Mouse (Mus musculus) myocyte (in vitro differentiated cells): ENCODE data around the gene Gm11214.

ENCODE experiments used
- CEBPB ChIP-seq: IDR thresholded peaks from 2 replicates; pipeline ENCODE4 v1.6.1; 2011; ENCODE audit warnings: mild to moderate bottlenecking, moderate library complexity; ENCODE audit not compliant: poor library complexity, insufficient read depth, severe bottlenecking
- E2F4 ChIP-seq: IDR thresholded peaks from one replicate; pipeline ENCODE4 v1.6.1; 2011; ENCODE audit warnings: mild to moderate bottlenecking, control low read depth, moderate library complexity; ENCODE audit not compliant: insufficient read depth
- MAX ChIP-seq: IDR thresholded peaks from one replicate; pipeline ENCODE4 v1.6.1; 2011; ENCODE audit warnings: low read depth, mild to moderate bottlenecking, control low read depth
- MYOD1 ChIP-seq, 3 experiments: IDR thresholded peaks; one replicate each; pipeline ENCODE4 v1.6.1; 2011; ENCODE audit warnings: control low read depth in 2 of 3, low read depth in 2 of 3, mild to moderate bottlenecking in 2 of 3, moderate library complexity in 1 of 3; ENCODE audit not compliant: insufficient read length in 2 of 3, control insufficient read depth in 1 of 3
- MYOG ChIP-seq, 3 experiments: IDR thresholded peaks; one replicate each; pipeline ENCODE4 v1.6.1; 2011; ENCODE audit warnings: control low read depth in 2 of 3, low read depth in 2 of 3, mild to moderate bottlenecking in 2 of 3; ENCODE audit not compliant: insufficient read length in 2 of 3, control insufficient read depth in 1 of 3, insufficient read depth in 1 of 3
- POLR2A ChIP-seq: IDR thresholded peaks from one replicate; pipeline ENCODE4 v1.6.1; 2011; ENCODE audit warnings: low read depth, mild to moderate bottlenecking, control low read depth, moderate library complexity; ENCODE audit not compliant: insufficient read length
- POLR2AphosphoS2 ChIP-seq: IDR thresholded peaks from one replicate; pipeline ENCODE4 v1.6.1; 2011; ENCODE audit warnings: low read depth, control low read depth; ENCODE audit not compliant: insufficient read length
- REST ChIP-seq: IDR thresholded peaks from one replicate; pipeline ENCODE4 v1.6.1; 2011; ENCODE audit warnings: mild to moderate bottlenecking, control low read depth, moderate library complexity; ENCODE audit not compliant: insufficient read depth, insufficient read length
- TCF12 ChIP-seq: IDR thresholded peaks from one replicate; pipeline ENCODE4 v1.6.1; 2011; ENCODE audit warnings: mild to moderate bottlenecking, control low read depth; ENCODE audit not compliant: poor library complexity, insufficient read depth, severe bottlenecking
- TCF3 ChIP-seq: IDR thresholded peaks from one replicate; pipeline ENCODE4 v1.6.1; 2011; ENCODE audit warnings: low read depth, control low read depth; ENCODE audit not compliant: insufficient read length
- USF1 ChIP-seq: IDR thresholded peaks from one replicate; pipeline ENCODE4 v1.6.1; 2011; ENCODE audit warnings: low read depth, mild to moderate bottlenecking, control low read depth, moderate library complexity

DNA sequence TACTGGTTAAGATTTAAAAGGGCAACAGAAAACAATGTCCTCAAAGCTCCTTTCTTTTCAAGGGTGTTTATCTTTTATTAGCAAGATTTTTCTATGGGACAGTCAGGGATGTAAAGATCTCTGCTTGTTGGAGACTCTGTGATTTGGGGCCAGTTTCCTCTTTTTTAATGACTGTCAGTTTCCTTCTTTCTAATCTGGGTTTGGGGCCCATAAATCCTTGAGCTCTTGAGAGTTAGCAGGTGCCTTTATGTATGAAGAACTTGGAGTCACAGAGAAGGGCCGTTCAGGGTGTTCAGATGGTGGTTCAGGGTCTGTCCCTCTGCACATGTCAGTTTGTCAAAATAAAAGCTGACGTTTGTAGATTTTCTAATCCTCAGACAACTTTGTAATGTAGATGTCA is 11.9 kb upstream of the Gm11214 start:
- TF ChIP-seq POLR2A (no peak), MAX (no peak), USF1 (no peak), TCF12 (no peak), CEBPB (no peak), E2F4 (no peak), POLR2AphosphoS2 (no peak), MYOG (IDR thresholded peaks at IDR 0.05; ENCODE audit: control insufficient read depth in 1 of 3, insufficient read depth in 1 of 3, insufficient read length in 2 of 3, low read depth in 2 of 3) (no peak), REST (no peak), MYOD1 (IDR thresholded peaks at IDR 0.05; ENCODE audit: control insufficient read depth in 1 of 3, insufficient read length in 2 of 3, low read depth in 2 of 3) (no peak), TCF3 (no peak)
